Mouse (Mus musculus): ENCODE measurements around the gene Urad. TPM values are rescaled to one million over a fixed set of nuclear protein-coding genes. Genes with fewer than 3 reads are reported as not detected.
A peak's percentile ranks its signal among the peaks of the same experiment; 100 is the strongest.

Urad gene
- total RNA-seq, 4 experiments from 2014 or later, result not detected

- DNase-seq (ENCODE audit: low spot score in 2 of 2), result no peak
Observed at GRCm38 (mm10) chr5:147325931-147326330, 3.7 kb upstream of the Urad start.

- peak in 1 of 2 experiments; percentile 65 for DNase-seq (ENCODE audit: low spot score in 2 of 2)
Observed at GRCm38 (mm10) chr5:147323237-147323917, 1.1 kb upstream of the Urad start.

- DNase-seq (ENCODE audit: low spot score in 2 of 2), result no peak
Observed at GRCm38 (mm10) chr5:147319653-147320052, 2.6 kb downstream of the Urad start.

- DNase-seq (ENCODE audit: low spot score in 2 of 2), result no peak
Observed at GRCm38 (mm10) chr5:147317991-147318390, 4.2 kb downstream of the Urad start.

GRCm38 (mm10) chr5:147317321-147317720 is 4.9 kb downstream of the Urad start:
- no peak for DNase-seq (ENCODE audit: low spot score in 2 of 2)

GRCm38 (mm10) chr5:147315432-147316075 is 6.7 kb downstream of the Urad start:
- DNase-seq (ENCODE audit: low spot score in 2 of 2), result no peak

- DNase-seq (ENCODE audit: low spot score in 2 of 2), result no peak
Observed at GRCm38 (mm10) chr5:147314646-147315431, 7.4 kb downstream of the Urad start.

GRCm38 (mm10) chr5:147312830-147313685 is 9.2 kb downstream of the Urad start:
- no peak for DNase-seq (ENCODE audit: low spot score in 2 of 2)

GRCm38 (mm10) chr5:147309786-147310185 is 12.5 kb downstream of the Urad start:
- no peak for DNase-seq (ENCODE audit: low spot score in 2 of 2)

GRCm38 (mm10) chr5:147308451-147308850 is 13.8 kb downstream of the Urad start:
- DNase-seq (ENCODE audit: low spot score in 2 of 2), result no peak

- no peak for DNase-seq (ENCODE audit: low spot score in 2 of 2)
Observed at GRCm38 (mm10) chr5:147307398-147307785, 14.8 kb downstream of the Urad start.

GRCm38 (mm10) chr5:147306638-147307397 is 15.4 kb downstream of the Urad start, which contains the start of gene Cdx2:
Cdx2 (minus strand) TSS chr5:147307270.
- no peak for DNase-seq (ENCODE audit: low spot score in 2 of 2)

- no peak for DNase-seq (ENCODE audit: low spot score in 2 of 2)
Observed at GRCm38 (mm10) chr5:147305856-147306637, 16.2 kb downstream of the Urad start.

GRCm38 (mm10) chr5:147305166-147305565 is 17.1 kb downstream of the Urad start:
- DNase-seq (ENCODE audit: low spot score in 2 of 2), result no peak

GRCm38 (mm10) chr5:147304276-147305155 is 17.7 kb downstream of the Urad start:
- no peak for DNase-seq (ENCODE audit: low spot score in 2 of 2)

GRCm38 (mm10) chr5:147302746-147303400 is 19.4 kb downstream of the Urad start:
- DNase-seq (ENCODE audit: low spot score in 2 of 2), result no peak

- DNase-seq (ENCODE audit: low spot score in 2 of 2), result no peak
Observed at GRCm38 (mm10) chr5:147302141-147302540, 20.1 kb downstream of the Urad start.

GRCm38 (mm10) chr5:147301781-147302070 is 20.5 kb downstream of the Urad start:
- no peak for DNase-seq (ENCODE audit: low spot score in 2 of 2)

Measured in layer of hippocampus, adult 8-10 months (tissue).